Mouse (Mus musculus) CH12F3 (cell line): ENCODE measurements around the gene Anxa4.

Experiments
- in situ Hi-C: fragments of 300-500 bp; cut with MboI; formaldehyde crosslinking; loops from 2 replicates; pipeline ENCODE4 v1.14.3; 2020; ENCODE audit warnings: low sequenced_read_pairs

Gene Anxa4

DNA sequence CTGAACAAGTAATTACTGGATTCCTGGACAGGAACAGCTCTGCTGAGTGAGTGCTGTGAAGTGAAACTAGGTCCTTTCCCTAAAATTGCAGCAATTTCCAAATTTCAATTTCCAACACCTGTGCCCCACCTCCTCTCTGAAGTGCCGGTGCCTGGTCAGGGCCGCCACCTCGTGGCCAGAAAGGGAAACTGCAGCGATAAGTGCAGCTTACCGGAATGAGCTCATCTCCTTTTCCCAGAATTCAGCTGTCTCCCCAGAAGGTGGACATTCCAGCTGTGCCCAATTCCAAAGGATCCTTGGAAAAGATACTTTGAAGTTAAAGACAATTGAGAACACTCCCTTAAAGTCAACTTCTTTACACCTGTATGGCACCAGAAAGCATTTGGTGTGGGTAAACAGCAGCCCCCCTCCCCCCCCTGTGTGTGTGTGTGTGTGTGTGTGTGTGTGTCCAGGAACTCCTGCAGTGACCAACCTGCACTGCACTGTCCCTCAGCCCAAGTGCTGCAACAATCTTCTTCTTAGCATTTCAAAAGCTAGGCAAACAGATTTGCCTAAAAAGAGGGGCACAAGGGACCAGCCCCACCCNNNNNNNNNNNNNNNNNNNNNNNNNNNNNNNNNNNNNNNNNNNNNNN lies 13.2 kb upstream of the Anxa4 start:
- in situ Hi-C loops, result loop anchor here (25.0 kb wide), 1 partner anchor 106 kb away; no protein-coding TSS in a partner anchor

DNA sequence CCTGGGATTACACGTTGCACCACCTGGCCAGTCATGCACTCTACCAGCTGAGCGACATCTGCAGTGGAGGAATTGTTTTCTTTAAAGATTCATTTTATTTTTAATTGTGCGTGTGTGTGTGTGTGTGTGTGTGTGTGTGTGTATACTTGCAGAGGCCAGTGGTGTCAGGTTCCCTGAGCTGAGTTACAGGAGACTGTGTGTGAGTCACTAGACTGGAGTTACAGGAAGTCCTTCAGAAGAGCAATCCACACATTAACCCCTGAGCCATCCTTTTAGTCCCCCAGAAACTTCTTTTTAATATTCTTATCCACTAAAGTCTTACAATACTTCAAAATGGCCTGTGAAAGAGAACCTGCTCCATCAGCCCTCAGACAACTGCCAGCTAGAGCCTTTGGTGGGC lies 11.3 kb upstream of the Anxa4 start:
- in situ Hi-C loops, result loop anchor here (5.0 to 25.0 kb wide), 2 partner anchors 52 to 108 kb away; no protein-coding TSS in a partner anchor

DNA sequence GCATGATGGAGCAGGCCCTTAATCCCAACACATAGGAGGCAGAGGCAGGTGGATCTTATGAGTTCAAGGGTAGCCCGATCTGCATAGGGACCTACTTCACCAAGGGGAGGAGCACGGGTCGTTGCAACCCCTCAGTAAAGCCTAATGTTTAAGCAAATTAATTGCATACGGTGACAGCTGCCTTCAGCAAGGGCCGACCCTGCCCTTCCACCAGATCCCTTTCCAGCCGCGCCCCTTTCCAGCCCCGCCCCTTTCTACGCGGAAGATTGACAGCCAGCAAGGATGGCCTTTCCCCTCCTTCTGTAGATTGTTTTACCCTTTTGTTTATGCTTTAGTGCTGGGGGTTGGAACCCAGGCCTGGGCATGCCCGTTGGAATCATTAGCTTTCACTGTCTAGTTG lies 8.0 kb upstream of the Anxa4 start:
- in situ Hi-C loops, result loop anchor here (5.0 to 25.0 kb wide), 2 partner anchors 49 to 111 kb away; no protein-coding TSS in a partner anchor

DNA sequence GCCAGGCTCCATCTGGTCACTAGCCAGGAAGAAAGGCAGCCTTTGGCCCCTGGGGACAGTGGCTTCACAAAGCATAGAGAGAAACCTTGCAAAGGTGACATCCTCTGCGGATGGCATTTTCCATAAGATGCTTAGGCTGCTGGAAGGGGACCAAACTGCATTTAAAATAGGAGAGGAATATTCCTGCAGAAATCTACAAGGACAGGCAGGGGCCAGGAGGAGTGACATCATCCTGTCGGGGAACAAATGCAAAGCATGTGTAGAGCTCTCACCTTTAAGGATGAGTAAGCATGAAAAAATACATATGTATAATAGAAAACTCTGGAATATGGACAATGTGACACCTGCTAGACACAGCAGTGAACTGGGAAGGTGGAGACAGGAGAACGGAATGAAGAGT lies 7.1 kb upstream of the Anxa4 start:
- in situ Hi-C loops, result loop anchor here (5.0 to 25.0 kb wide), 2 partner anchors 48 to 112 kb away; no protein-coding TSS in a partner anchor

DNA sequence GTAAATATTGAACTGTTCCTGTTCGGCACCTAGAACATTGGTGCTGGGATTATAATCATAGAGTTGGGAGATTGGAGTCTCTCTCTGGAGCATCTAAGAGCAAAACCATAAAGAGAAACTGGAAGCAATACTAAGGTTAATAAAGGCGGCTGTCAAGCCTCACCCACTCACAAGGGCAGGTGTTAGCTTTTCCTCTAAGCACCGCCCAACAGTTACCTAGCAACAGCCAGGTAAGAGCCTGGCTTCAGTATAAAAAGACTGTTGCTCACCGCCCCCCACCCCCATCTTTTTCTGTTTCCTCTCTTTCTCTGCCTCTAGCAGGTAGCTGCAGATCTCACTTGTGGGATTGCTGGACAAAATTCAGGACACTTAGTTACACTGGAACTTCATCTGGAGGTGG lies 4.1 kb upstream of the Anxa4 start:
- in situ Hi-C loops, result no loop called here

DNA sequence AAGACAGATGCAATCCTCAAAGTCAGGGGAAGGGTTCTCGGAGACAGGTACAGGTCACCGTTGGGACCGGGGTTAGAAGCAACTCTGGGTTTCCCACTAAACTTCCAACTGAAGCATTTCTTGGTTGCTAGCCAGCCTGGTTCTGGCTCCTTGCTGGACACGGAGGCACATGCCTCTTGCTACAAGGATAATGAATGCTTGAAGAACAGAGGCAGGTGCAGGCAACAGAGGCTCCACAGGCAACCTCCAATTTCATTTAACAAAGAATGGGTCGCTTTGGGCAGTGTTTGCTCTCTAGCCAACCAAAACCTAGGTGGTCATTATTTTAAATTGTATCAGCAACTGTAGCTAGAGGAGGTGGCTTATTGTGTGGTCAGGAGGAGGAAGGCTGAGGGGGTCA lies 573 bp upstream of the Anxa4 start:
- in situ Hi-C loops, result no loop called here

DNA sequence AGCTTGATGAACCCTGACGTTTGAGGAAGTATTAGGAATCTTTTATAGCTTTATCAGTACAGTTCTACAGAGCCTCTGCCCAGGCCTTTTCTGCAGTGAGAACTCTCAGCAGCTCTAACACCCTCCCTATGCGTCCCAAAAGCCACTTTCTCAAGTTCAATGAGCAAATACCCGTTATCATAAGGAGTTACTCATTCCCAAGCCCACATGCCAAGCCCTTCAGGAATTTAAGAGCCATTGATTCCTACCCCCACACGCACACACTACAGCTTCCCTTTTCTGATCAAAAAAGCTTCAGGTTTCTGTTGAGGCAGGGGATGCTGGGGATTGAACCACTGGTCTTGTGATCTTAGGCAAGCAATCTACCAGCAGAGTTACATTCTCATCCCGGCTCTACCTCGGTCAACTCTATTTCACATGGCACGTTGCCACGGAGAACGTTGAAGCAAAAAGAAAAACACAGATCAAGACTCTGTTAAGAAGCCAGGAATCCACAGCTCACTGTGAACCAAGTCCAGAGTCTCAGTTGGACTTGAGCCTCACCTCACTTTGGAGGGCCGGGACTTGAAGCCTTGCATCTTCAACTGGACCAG lies 2.9 kb downstream of the Anxa4 start:
- in situ Hi-C loops, result no loop called here

DNA sequence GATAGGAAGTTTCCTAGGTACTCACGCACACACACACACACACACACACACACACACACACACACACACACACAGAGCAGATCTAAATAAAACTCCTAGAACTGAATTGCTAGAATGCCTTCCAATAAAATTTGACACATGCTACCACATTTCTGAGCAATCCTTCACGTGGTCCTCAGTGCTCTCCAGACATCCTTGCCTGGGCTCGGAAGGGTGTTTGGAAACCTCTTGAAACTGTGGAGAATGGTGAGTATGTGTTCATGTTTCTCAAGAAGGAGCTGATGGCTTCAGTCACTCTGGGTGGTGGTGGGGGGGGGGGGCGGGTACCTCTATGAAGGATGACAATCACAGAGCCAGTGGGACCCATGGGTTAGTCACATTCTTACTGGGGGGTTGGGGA lies 5.1 kb downstream of the Anxa4 start:
- in situ Hi-C loops, result no loop called here

DNA sequence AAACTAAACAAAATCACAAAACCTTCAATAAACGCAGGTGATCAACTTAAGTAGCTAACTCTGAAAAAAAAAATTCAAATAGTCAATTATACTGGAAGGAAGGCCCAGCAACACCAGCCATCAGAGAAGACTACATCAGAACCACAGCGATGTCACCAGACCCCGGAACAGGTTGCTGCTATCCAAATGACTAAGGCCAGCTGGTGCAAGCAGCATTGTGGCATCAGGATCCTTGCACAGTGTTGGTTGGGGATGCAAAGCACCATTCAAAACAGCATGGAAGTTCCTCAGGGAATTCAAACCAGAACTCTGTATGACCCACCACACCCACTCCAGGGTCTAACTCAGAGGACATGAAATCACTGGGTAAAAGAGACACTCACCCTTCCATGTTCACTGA lies 6.8 kb downstream of the Anxa4 start:
- in situ Hi-C loops, result no loop called here

DNA sequence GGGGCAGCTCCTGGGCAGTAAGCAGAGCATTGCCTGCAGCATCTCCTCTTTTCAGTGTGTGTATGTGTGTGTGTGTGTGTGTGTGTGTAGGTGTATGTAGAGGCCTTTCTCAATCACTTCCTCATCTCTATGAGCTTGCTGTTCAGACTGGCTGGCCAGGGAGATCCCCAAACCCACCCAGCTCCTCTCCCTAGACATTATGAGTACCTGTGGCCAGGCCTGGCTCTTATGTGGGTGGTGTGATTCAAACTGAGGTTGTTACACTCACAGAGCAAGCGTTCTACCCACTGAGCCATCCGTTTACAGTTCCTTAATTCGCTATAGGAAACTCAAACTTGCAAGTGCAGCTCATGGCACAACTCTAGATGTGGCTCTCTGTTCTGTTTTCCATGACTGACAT lies 8.6 kb downstream of the Anxa4 start:
- in situ Hi-C loops, result no loop called here

DNA sequence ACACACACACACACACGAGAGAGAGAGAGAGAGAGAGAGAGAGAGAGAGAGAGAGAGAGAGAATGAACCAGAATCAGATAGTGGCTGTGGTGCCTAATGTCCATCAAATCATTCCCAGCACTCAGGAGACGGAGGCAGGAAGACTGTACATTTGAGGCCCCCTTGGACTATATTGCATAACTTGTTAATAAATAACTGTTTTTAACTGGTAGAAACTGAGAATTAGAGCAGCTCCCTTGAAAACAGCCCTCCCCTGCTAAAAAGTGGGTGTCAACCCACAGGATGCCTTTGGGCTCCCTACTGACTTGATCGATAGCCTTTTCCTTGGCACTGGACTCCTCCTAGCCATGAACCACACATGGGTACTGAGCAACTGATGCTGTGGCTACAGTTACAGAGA lies 11.0 kb downstream of the Anxa4 start:
- in situ Hi-C loops, result no loop called here

DNA sequence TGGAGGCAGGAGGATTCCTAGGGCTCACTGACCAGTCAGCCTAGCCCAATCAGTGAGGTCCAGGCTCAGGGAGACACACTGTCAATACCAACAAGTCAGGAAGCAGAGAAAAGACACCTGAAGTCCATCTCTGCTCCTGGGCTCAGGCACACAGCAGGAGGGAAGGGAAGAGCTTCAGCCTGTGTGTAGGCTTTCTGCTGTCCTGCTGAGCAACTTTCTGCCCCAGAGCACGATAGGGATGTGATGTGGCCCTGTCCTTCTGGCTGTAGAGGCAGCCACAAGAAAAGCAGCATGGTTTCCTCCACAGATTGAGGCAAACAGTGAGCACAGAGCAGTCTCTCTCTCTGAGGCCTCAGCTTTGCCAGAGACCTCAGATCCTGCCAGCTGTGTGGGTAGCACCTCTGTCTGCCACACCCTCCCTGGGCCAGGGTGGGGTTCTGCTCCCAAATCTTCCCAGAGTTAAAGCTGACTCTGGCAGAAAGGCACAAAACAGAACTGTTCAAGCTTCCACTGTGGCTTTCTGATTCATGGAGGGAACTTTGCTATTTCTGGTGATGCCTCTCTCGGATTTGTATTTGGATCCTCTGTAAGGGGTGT lies 11.9 kb downstream of the Anxa4 start:
- in situ Hi-C loops, result no loop called here

DNA sequence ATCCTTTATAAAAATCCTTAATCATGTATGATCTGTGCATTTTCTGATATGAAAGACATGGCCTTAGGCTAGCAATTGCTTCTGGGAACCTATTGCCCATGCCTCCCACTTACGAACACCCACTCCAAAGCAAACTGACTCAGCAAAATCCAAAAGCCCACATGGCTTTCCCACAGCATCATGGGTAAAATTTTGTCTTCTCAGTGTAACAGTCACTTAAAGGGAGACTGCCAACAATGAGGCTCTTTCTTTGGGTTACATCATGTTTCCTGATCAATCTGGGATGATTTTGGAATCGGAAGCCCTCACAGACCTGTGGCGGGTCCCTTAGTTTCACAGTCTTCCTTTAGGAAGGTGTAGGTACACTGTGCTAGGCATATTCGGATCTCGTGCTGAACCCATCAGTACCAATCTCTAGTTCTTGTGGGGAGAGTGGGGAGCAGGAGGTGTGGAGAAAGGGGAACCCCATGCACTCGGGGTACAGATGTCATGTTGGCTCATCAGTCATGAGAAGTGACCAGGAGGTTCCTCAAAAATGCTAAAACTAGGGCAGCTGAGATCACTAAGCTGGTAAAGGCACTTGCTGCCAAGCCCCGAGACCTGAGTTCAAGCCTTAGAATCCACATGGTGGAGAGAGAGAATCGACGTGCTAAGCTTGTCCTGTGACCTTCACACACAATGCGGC lies 14.3 kb downstream of the Anxa4 start:
- in situ Hi-C loops, result no loop called here

DNA sequence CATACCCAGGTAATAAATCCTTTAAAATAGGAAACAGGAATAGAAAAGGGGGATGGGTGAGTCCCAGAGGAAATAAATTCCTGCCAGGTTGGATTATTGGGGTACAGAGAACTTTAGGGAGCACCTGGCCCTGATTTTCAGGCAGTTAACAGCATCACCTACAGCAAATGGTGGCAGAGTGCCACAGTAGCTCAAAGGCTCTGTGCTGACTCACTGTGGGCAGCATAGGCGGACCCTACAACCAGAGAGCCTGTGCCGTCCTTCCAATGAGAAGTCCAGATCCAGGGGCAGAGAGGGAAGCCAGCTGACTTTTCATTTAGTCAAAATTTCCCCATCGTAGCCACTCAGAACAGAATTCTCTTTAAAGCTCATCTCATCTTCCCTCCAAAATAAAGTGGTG lies 16.2 kb downstream of the Anxa4 start:
- in situ Hi-C loops, result no loop called here

DNA sequence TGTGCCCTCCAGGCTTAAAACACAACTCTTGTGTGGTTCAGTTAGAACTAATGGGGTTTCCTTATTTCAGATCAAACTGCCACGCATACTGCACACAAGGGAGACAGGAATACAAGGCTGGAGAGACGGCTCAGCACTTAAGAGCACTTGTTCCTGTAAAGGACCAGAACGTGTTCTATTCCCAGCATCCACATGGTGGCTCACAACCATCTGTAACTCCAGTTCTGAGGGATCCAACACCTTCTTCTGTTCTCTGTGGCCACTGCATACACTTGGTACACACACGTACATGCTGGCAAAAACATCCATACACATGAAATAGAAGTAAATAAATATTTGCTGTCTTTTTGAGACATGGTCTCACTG lies 16.7 kb downstream of the Anxa4 start:
- in situ Hi-C loops, result no loop called here

DNA sequence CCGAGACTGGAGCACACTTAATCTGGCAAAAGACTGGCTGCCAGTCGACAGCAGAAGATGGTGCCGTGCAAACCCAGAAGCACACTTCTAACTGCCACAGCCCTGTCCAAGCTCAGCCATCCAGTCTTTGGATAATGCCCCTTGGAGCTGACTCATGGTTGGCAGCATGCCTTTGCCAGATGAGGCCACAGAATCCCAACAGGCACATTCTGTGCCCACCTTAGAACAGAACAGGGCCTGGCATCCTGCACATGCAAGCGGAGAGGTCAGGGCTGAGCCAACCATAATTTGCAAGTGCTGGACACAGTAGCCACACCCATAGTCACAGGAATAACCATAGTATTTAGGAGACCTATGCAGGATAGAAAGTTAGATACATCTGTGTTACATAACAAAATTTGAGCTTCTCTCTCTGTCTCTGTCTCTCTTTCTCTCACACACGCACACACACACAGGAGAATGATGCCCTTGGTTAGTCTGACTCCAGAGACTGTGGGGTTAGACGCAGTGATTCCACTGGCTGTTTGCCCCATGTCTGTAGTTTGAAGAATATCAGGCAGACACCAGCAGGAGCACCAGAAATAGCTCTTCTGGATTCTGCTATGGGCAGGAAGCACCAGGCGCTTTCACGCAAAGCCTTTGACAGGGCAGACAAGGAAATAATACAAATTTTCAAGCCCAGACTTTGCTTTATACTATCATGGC lies 17.2 kb downstream of the Anxa4 start:
- in situ Hi-C loops, result no loop called here

DNA sequence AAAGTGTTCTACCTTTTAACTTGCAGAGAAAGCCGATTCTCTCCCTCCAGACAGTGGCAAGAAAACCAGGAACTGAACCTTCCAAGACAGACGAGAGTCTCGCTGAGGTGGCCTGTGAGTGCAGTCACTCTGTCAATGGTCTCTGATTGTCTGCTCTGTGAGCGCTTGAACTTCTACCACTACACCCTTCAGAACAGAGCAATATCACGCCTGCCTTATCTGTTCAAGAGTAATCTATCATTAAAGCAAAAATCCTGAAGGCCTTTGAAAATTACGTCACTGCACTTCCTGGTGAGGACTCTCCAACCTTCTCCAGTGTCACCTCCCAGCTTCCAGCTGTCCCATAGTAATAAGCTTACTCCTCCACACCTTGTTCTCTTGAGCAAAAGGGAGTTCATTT lies 18.4 kb downstream of the Anxa4 start:
- in situ Hi-C loops, result no loop called here

DNA sequence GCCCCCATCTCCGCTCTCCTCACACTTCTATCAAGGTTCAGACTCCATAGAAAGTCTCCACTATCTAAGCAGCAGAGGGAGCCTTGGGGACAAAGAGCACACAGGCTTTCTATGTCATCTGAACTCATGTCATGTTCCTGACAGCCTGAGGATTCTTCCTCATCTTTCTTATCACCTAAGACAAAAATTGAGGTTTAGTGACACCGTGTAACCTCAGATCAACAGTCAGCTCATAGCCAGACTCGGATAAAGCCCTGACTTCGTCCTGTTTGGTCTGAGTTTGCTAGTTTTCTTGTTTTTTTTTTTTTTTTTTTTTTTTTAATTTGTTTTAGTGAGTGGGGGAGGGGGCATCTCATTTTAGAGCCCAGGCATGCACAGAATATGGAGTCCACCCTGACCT lies 19.6 kb downstream of the Anxa4 start:
- in situ Hi-C loops, result no loop called here

DNA sequence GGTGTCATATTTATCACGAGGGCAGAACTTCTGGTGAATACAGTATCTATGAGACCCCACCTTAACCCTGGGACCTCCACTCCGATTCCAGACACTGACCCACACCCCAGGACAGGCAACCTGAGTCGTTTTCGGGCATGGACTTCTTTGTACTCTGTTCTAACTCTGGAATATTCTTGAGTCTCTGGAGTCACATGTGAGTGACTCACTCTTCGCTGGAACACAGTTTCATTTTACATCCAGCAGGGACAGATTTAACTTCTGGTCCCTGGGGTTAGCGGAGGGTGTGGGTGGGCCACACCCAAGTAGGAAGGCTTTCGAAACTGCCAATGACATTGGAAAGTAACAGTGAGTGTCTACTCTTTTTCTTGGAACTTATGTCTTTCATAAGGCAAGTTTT lies 20.8 kb downstream of the Anxa4 start:
- in situ Hi-C loops, result no loop called here

DNA sequence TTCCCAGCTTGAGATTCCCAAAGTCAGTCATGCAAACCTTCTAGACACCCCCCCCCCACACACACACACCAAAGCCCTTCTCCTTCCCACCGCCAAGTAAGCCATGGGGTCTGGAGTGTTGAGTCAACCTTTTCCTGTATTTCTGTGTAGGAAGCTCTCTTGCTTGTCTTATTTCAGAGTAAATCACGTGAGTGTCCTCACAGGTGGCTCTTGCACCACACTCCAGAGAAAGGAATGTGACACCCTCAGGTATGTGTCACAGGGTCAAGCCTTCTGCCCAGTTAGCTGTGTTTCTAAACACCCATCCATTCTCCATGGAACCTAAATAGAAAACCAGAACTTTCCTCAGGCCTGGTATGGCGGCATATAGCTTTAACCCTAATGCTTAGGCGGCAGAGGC lies 24.4 kb downstream of the Anxa4 start:
- in situ Hi-C loops, result no loop called here

DNA sequence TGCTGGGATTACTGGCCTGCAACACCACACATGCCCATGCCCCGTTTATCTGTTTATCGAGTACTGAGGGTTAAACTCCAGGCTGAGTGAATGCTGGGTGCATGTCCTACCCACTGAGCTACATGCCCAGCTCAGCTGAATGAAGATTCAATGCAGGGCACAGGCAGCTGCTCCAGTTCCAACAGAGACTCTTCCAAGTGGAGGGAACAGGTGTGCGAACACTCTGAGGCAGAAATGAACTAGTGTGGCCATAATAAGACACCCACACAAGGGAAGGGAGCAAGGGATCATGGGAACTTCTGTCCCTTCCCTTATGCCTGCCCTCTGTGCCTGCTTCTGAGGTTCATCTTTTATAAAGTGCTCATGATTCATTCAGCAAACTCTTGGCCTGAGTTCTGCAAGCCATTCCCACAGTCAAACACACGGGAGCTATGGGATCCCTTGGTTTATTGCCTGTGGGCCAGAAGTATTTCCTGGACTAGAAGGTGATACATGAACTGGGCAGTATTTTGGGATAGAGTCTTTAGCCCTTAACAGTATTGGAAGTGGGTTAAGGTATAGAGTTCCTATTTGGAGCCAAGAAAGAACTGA lies 25.1 kb downstream of the Anxa4 start:
- in situ Hi-C loops, result no loop called here
